Mouse (Mus musculus) urinary bladder, postnatal 36 days (tissue): ENCODE measurements around the gene BC024978.

Experiments
- DNase-seq, 2 experiments: peaks; one replicate each; pipeline ENCODE4 v3.0.0; 2022; ENCODE audit warnings: low spot score in 2 of 2, mixed read lengths in 1 of 2

The BC024978 gene

GRCm38 (mm10) chr7:27177942-27178323, 17.6 kb upstream of the BC024978 start:
- DNase-seq: no peak

GRCm38 (mm10) chr7:27178324-27179216, 17.0 kb upstream of the BC024978 start, which contains the start of gene Rab4b:
Gene Rab4b, minus strand, starts transcription at chr7:27178896.
- peak; percentile 98 to 99 for DNase-seq

GRCm38 (mm10) chr7:27179217-27179918, 16.2 kb upstream of the BC024978 start:
- DNase-seq: no peak

DNA sequence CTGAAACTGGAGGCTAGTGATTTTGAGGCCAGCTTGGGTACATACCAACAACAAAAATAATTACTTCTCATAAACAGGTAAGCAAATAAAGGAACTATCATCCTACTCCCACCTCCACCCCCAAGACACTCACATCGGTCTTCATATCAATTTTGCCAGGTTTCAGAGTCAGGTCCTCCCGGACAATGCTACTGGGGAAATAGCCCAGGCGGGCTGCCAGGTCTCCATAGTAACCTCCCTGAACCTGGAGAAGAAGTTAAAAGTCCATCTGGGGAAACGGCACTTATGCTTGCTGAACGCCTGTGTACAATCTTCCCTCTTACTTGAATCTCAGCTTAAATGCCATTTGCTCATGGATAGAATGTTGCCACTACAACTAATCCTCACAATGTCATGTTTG, 15.5 kb upstream of the BC024978 start:
- DNase-seq: no peak

DNA sequence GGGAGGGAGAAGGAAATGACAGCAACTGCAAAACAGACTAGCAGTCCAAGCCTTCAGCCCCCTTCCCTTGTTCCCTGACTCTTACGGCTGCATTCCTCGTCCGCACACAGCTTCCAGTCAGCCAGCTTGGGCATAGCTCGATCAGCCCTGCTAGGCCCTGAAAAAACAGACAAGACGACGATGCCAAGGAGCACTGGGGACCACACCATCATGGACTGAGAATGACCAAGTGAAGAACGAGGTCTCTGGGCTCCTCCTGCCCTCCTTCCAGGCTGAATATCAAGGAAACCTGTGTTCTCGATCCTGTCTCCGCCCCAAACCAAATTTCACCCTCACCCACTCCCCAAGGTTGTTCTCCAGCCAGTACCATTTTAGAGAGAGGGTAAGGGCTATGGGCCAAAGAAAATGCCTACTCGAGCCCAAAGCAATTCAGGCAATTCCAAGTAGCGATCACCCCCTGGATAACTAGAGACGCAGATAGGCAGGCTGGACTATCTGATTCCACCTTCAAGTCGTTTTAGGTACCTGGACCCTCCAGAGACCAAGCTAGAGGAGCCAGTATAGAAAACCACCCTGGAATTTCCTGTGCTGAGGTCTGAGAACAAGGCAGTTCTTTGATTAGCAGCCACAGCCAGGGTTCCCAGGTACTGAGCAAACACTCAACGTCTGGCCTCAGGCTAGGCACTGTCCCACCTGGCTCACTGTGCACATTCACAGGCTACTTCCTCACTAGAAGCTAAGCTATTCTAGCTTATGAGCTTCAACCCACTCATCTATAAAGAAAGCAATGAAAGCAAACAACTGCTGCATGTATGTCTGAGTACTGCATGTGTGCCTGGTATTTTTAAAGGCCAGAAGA, 14.5 kb upstream of the BC024978 start, which contains the start of the genes Gm21983 and Mia:
Gene Gm21983 (minus strand): TSS at position 250 of the 859 bp plus-strand sequence.
Gene Mia (minus strand): TSS at position 321 of the 859 bp plus-strand sequence.
- no peak for DNase-seq

DNA sequence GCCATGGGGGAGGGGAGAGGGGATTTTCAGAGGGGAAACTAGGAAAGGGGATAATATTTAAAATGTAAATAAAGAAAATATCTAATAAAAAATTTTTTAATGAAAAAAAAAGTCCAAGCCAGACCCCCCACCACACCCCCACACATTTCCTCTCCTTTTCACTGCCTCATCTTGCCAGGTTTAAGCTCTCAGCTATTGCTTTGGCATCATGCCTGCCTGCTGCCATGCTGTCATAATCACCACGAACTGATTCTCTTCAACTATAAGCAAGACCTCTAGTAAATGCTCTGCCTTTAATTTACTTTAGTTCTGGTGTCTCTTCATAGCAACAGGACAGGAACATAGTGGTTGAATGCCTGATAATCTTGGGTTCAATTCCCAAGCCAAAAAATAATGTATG, 13.1 kb upstream of the BC024978 start:
- DNase-seq: no peak

- no peak for DNase-seq
These were observed 10.6 kb upstream of the BC024978 start for GRCm38 (mm10) chr7:27184964-27185363.

GRCm38 (mm10) chr7:27185986-27186385, 9.6 kb upstream of the BC024978 start:
- DNase-seq: no peak

- no peak for DNase-seq
These were observed 6.2 kb upstream of the BC024978 start for GRCm38 (mm10) chr7:27189271-27189931.

DNA sequence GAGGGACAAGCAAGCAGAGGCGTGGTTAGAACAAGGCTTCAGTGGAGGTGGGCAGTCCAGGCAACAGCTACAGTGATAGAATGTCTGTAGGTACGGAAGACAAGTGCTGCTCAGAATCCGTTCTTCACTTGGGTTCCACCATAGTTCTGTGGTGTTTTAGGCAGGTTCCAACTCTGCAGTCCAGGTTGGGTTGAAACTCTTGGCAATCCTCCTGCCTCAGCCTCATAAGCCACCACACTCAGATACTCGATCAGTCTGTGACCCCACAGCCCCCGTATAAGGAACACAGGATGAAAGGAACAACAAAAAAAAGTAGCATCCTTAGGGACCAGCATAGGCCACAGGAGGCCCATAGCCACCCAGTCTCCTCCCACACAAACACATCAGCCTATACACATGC, 3.1 kb upstream of the BC024978 start:
- DNase-seq: no peak

DNA sequence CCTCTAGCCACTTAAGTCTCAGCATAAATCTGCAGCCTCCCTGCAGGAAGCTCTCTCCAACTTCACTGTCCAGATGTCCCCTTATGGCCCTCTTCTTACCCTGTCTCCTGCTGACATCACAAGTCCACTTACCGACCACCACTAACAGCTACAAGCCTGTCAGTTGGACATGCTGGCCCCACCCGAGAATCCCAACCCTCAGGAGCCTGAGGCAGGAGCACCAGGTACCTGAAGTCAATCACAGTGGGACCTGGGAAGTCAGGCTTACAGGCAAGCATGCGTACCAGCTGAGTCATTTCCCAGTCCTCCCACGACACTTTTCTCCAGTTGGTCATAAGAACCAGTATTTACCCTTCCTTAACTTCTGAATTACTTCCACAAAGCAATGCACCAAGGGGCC, 1.9 kb upstream of the BC024978 start:
- no peak for DNase-seq

GRCm38 (mm10) chr7:27197136-27197535, 1.6 kb downstream of the BC024978 start:
- no peak for DNase-seq

DNA sequence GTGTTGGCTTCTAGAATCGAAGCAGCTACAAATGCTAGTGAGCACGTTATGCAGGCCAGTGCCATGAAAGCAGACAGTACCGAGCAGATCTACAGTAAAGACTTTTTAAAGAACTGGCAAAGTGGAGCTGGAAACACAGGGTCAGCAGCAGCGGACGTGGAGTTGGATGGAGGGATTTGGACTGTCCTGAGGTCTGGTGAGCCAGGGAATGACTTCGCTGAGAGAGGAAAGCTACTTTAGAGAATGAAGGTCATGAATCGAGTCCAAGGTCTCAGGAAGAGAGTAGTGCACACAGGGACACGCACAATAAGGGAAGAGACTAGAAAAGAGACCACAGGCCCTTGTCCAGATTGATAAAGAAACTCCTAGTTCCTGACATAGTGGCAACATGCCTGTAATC, 2.1 kb downstream of the BC024978 start:
- no peak for DNase-seq

GRCm38 (mm10) chr7:27198355-27198754, 2.8 kb downstream of the BC024978 start:
- DNase-seq: no peak

- DNase-seq: no peak
These were observed 3.2 kb downstream of the BC024978 start for GRCm38 (mm10) chr7:27198779-27199178.

DNA sequence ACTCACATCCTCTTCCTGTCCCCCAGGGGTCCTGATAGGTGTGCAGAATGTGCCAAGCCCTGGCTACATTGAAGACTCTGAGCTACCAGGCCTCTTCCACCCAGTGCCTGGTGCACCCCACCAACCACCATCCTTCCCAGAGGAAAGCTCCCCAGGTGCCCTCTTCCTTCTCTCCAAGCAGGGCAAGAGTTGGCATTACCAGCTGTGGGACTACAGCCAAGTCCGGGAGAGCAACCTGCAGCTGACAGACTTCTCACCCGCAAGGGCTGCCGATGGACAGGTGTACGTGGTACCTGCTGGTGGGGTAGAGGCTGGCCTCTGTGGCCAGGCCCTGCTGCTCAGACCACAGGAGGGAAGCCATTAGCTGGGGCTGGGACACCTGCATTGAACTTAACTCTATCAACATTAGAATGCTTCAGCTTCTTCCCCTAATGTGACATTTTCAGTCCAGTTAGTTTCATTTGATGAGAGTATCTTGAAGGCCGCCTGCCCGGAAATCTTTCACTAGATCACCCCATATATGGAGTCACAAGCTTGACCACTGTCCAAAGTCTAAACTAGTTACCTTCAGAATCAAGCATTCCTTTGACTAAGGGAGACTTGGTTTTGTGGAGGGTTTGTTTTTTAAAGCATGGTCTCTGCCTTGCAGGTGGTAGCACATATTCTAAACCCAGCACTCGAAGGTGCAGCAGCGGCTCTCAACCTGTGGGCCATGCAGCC, 8.3 kb downstream of the BC024978 start:
- DNase-seq: no peak

DNA sequence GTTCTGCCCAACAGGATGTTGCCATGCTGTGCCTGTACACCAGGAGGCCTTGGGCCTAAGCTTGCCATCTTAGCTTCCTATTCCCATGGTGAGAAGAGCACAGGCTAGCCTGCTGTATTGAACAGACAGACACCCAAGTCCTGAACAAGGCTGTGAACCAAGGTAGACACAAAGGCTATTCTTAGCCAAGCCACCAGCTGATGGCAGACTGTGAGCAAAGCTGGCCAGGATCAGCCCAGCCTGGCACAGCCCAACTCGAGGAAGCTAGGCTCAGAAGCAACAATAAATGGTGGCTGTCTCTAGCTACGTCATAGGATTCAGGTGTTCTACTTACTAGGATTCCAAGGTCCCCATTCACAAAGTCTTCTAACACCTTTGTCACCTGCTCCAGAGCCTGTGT, 17.0 kb downstream of the BC024978 start:
- no peak for DNase-seq

DNA sequence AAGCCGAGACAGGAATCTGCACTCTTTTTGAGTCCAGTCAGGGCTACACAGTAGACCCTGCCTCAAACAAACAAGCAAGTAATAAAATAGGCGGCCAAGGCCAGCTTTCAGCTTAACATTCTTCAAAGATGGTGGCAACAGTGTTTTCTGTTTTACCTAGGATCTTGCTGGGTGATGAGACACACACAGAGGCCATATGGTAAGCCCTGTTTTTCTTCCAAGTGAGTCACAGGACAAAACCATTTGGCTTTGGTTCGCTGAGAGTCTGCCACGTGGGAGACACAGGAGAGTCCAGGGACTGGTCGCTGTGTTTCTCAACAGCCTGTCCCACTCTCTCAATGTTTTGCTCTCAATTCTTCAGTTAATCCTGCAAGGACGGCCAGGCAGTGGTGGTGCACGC, 23.0 kb downstream of the BC024978 start:
- no peak for DNase-seq

DNA sequence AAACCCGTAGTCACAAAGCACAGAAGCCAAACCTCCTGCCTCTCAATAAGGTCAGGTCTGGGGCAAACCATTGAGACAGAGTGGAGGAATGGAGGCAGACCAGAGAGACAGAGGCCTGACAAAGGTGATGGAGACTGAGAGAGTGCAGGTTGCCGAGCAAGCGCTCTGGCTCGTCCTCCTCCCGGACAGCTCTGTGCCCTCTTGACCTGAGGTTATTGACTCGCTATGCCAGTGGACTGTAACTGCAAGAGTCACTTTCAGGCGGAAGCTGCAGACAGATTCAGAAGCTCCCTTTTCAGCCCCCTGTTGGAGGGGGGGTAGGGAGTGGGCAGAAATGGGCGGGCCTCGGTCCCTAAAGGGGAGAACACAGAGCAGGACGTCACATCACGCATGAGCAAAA, 24.4 kb downstream of the BC024978 start:
- no peak for DNase-seq

DNA sequence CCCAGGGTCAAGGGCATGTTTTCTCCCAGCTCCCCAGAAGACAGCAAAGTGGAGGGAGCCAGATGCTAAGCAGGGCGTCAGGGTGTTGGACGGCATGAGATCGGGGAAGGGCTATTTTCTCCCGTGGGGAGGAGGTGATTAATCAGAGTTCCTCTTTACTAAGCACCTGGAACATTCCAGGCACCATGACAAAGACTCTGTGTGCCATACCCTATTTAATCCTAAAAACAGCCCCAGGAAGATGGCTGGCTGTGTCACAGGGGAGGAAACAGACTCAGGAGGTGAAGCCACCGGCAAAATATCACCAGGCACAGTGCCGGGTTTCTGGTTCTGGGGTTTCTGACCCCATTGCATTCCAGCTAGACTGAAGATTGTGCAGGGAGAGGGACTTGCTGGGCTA, 26.4 kb downstream of the BC024978 start:
- DNase-seq: no peak

GRCm38 (mm10) chr7:27222538-27222937, 27.0 kb downstream of the BC024978 start:
- no peak for DNase-seq
